Mouse (Mus musculus) C2C12 (cell line): ENCODE data around the gene Sertad2. TPM values are rescaled to one million over a fixed set of nuclear protein-coding genes. Genes with fewer than 3 reads are reported as not detected.

ENCODE experiments used
- H3K27me3 ChIP-seq: one replicate; pipeline ENCODE4 v1.6.1; 2011; ENCODE audit not compliant: control insufficient read depth, insufficient read depth, insufficient read length
- H3K36me3 ChIP-seq: one replicate; pipeline ENCODE4 v1.6.1; 2011; ENCODE audit not compliant: control insufficient read depth, insufficient read depth
- H3K4me3 ChIP-seq: one replicate; pipeline ENCODE4 v1.5.1; 2011; ENCODE audit warnings: mild to moderate bottlenecking, control low read depth; ENCODE audit not compliant: poor library complexity, insufficient read depth, severe bottlenecking
- H3K79me2 ChIP-seq: one replicate; pipeline ENCODE4 v1.6.1; 2011; ENCODE audit not compliant: control insufficient read depth, insufficient read depth
- H3K79me3 ChIP-seq: one replicate; pipeline ENCODE4 v1.6.1; 2011; ENCODE audit warnings: low read depth, control low read depth
- H3ac ChIP-seq: one replicate; pipeline ENCODE3; 2011; ENCODE audit warnings: low read depth; ENCODE audit not compliant: control insufficient read depth, insufficient read length
- CEBPB ChIP-seq: IDR thresholded peaks from one replicate; pipeline ENCODE4 v1.6.1; 2011; ENCODE audit warnings: low read depth, mild to moderate bottlenecking, control low read depth, moderate library complexity
- CTCF ChIP-seq: IDR thresholded peaks from one replicate; pipeline ENCODE4 v1.5.1; 2011; ENCODE audit not compliant: control insufficient read depth, insufficient read depth, insufficient read length
- FOSL1 ChIP-seq: IDR thresholded peaks from one replicate; pipeline ENCODE4 v1.8.0; 2011; ENCODE audit warnings: mild to moderate bottlenecking, low read length; ENCODE audit not compliant: poor library complexity, insufficient read depth, severe bottlenecking
- MAX ChIP-seq: IDR thresholded peaks from one replicate; pipeline ENCODE4 v1.6.1; 2011; ENCODE audit warnings: mild to moderate bottlenecking, control low read depth
- MYOD1 ChIP-seq: IDR thresholded peaks from one replicate; pipeline ENCODE4 v1.6.1; 2011; ENCODE audit warnings: low read depth; ENCODE audit not compliant: control insufficient read depth, insufficient read length
- MYOG ChIP-seq: IDR thresholded peaks from one replicate; pipeline ENCODE4 v1.6.1; 2011; ENCODE audit not compliant: control insufficient read depth, insufficient read length; ENCODE audit errors: extremely low read depth
- USF1 ChIP-seq: IDR thresholded peaks from one replicate; pipeline ENCODE4 v1.6.1; 2011; ENCODE audit warnings: low read depth, mild to moderate bottlenecking, control low read depth, moderate library complexity
- polyA plus RNA-seq: library from polyadenylated mRNA; unstranded; fragments of >200 nt; fragmentation: generic; extraction: Trizol; gene quantifications from one replicate; pipeline ENCODE4 v1.2.1, GENCODE M21; 2012; ENCODE audit warnings: missing spikeins

Gene Sertad2
- polyA plus RNA-seq, 1 experiment, result 15.5 TPM

DNA sequence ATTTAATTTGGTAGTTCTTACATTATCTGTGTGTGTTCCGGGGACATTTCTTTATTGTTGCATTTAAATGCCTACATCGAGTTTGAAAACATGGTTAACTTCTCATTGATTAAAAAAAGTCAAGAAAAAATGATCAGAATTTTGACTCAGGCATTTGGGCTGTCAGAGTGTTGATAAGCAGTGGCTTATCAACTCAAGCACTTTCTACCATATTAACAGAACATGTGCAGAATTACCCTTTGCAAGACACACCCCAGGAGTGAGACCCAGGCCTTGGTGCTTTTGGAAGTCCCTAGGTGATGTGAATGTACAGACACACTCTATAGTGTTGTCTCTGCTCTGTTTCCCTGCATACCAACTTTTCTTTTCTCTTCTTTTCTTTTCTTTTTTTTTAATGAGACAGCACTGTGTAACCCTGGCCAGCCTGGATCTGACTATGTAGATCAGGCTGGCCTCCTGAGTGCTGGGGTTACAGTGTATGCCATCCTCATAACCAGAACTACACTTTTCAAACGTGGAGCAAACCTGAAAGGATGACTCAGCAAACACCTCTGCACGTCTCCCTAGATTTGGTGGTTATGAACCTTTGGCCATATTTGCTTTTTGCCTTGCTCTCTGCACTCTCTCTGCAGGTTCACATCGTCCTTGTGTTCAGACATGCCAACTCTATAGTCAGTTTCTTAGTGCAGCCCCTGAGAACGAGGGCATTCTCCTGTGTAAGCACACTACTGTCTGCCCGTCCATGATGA, 13.3 kb downstream of the Sertad2 start:
- H3K79me3 ChIP-seq, result peaks cover 10% of the 10 kb centered on the region
- no peak overlapping the region for H3K4me3 ChIP-seq
- peaks cover 79% of the 10 kb centered on the region for H3K79me2 ChIP-seq
- H3ac ChIP-seq, result no peak overlapping the region
- TF ChIP-seq MYOD1 (no peak), CEBPB (no peak), USF1 (no peak), FOSL1 (no peak), MYOG (no peak), CTCF (no peak)
- H3K27me3 ChIP-seq, result no peaks in the 10 kb centered on the region
- no peaks in the 10 kb centered on the region for H3K36me3 ChIP-seq

DNA sequence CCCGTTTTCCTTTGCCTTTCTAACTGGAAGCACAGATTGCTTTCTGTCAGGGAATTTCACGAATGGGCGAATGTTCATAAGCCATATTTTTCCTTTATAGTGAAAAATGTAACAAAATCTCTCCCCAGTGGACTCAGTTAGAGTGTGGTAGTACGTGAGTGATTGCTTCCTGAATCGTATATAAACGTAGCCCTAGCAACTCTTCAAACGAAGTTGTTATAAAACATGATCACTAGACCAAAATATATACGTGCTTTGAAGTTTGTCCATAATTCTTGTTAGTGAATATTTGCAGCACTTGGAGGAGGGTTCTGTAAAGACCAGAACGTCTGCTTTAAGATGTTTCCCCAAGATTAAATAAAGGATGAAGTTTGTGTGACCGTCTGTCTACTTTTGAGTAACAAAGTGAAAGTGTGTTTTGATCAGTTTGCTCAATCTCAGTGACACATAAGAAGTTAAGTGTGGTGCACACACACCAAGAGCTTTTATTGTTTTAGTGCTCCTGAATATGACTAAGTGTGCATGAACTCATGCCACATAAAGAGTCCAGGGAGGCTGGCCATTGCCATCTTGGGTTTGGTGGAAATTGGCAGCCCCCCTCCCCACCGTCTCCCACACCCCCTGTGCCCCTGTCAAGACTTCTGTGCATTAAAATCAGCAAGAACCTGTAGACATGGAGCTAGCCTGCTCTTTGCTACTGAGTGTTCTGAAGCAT, 16.3 kb downstream of the Sertad2 start:
- H3K27me3 ChIP-seq, result no peaks in the 10 kb centered on the region
- TF ChIP-seq CEBPB (no peak), MAX (no peak), FOSL1 (no peak), MYOD1 (no peak)

DNA sequence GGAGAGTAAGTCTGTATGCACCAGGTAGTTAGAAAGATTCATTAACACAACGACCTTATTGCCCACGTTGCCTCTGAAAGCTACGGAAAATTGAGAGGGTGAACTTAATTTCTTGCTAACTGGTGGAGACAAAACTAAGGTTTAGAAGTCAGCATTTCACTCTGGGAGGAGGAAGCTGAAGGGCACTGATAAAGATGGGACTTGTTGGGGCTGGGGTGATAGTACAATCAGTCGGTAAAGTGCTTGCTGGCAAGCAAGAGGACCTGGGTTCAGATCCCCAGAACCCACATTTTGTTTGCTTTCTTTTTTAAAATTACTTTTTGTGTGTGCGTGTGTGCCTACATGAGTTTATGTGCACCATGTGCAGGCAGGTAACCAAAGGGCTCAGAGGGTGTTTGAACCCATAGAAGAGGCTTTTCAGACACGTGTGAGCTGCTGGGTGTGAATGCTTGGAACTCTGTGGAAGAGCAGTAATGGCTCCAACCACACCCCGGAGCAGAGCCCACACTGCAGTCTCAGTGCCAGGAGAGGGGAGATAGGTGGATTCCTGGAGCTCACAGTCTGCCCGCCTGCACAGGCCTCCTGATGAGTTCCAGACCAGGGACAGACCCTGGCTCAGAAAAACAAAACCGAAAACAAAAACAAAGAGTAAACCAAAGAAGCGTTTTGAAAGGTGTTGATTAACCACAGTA, 17.0 kb downstream of the Sertad2 start:
- H3ac ChIP-seq, result no peak overlapping the region
- no peak overlapping the region for H3K4me3 ChIP-seq
- TF ChIP-seq FOSL1, result no peak
- TF ChIP-seq CTCF, result no peak
- TF ChIP-seq USF1, result no peak
- TF ChIP-seq MYOG, result no peak
- no peak for TF ChIP-seq CEBPB
- TF ChIP-seq MYOD1, result no peak
- H3K79me3 ChIP-seq, result peaks cover 17% of the 10 kb centered on the region
- peaks cover 78% of the 10 kb centered on the region for H3K79me2 ChIP-seq
- H3K27me3 ChIP-seq, result no peaks in the 10 kb centered on the region
- H3K36me3 ChIP-seq, result peaks cover 3% of the 10 kb centered on the region

More for the DNA sequence above, 16.3 kb downstream of the Sertad2 start:
- H3K36me3 ChIP-seq, result peaks cover 3% of the 10 kb centered on the region
- H3ac ChIP-seq, result no peak overlapping the region
- H3K4me3 ChIP-seq, result no peak overlapping the region
- peaks cover 78% of the 10 kb centered on the region for H3K79me2 ChIP-seq
- peaks cover 16% of the 10 kb centered on the region for H3K79me3 ChIP-seq

GRCm38 (mm10) chr11:20561323-20562002, 18.4 kb downstream of the Sertad2 start:
- peaks cover 76% of the 10 kb centered on the region for H3K79me2 ChIP-seq
- H3ac ChIP-seq, result no peak overlapping the region
- peaks cover 18% of the 10 kb centered on the region for H3K79me3 ChIP-seq
- H3K36me3 ChIP-seq, result peaks cover 3% of the 10 kb centered on the region
- no peak overlapping the region for H3K4me3 ChIP-seq
- TF ChIP-seq MYOD1 (peak; percentile 34), MYOG (no peak)
- no peaks in the 10 kb centered on the region for H3K27me3 ChIP-seq

DNA sequence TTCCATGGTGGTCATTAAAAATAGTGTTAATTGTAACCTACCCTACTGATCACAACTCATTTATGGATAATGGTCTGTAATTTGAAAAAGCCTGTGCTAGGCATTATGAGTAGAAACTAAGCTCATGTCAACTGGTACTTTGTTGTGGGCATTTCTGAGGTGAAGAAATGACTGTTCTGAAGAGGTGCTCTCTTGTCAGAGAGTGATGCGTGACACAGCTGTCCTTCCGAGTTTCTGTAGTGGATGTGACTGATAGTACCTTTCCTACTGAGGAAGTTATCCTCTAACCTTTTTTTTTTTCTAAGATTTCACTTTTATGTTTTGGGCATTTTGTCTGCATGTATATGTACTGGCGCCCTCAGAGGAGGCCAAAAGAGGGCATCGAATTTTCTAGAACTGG, 22.0 kb downstream of the Sertad2 start:
- H3ac ChIP-seq, result no peak overlapping the region
- H3K4me3 ChIP-seq, result no peak overlapping the region
- H3K79me3 ChIP-seq, result peaks cover 13% of the 10 kb centered on the region
- peaks cover 3% of the 10 kb centered on the region for H3K36me3 ChIP-seq
- TF ChIP-seq FOSL1 (no peak), MYOG (no peak), CTCF (no peak), USF1 (no peak), MAX (no peak), MYOD1 (no peak), CEBPB (no peak)
- peaks cover 79% of the 10 kb centered on the region for H3K79me2 ChIP-seq
- H3K27me3 ChIP-seq, result no peaks in the 10 kb centered on the region
